9 mouse cellular contexts compared by ENCODE assay signal in the genomic region with DNA sequence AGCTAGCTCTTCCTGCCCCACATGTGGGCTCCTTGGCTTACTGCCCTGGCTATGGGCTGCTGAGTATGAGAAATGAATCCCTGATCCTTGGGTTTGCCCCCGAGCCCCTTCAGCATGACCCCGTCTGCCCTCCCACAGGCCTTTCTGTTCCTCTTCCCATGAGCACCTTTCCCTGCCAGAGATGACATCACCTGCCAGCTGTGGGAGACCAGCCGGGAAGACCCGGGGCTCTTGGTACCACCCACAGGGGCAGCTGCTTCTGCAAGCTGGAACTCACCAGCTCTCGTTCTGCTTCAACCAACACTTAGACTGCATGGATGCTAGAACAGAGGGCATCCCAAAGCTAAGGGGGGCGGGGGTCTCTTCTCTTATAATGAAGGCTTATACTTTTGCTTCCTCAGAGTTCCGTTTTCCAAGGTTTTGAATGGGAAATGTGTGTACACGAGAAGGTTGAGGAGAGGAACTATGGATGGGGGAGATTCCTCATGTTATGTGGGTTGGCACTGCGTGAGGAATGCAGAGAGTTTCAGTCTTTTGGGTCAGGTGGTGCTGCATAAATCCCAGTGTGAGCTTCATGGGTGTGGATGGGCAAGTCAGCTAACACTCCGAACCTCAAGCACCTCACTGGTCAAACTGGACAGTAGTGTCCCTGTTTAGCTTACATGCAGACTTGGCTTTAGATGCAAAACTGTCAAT.
DNase-seq lines count a peak whose midpoint lies in the region; ATAC-seq and TF ChIP-seq lines count a peak whose summit lies in the region.
"Had no signal": no experiment of that assay in that cellular context is flagged by ENCODE, and none has a peak within 500 bp of the region (broad histone marks: within the 10 kb centered on the region; RNA-seq: fewer than 3 reads in every experiment).

No protein-coding gene starts in this region.

- H3K9me3 ChIP-seq in kidney, embryonic 15.5 days (replicated peaks), result no peaks in the 10 kb centered on the region
- H3K9me3 ChIP-seq in limb, embryonic 14.5 days (ENCODE audit: control insufficient read depth, low read length), result no peaks in the 10 kb centered on the region
- H3K9me3 ChIP-seq: lung, embryonic 15.5 days had no signal

- no peak overlapping the region for H3K4me3 ChIP-seq in kidney, embryonic 15.5 days (replicated peaks)
- H3K4me3 ChIP-seq in limb, embryonic 14.5 days (replicated peaks; ENCODE audit: low read length), result no peak overlapping the region
- H3K4me3 ChIP-seq: lung, embryonic 15.5 days had no signal

- 0 out of 2 replicates have a peak overlapping the region, but pooled peaks have one; percentile 5 for H3K4me2 ChIP-seq in kidney, embryonic 15.5 days
- H3K4me2 ChIP-seq in limb, embryonic 14.5 days (replicated peaks; ENCODE audit: low read depth, low read length, severe bottlenecking), result no peak overlapping the region
- H3K4me2 ChIP-seq: lung, embryonic 15.5 days had no signal

- TF ChIP-seq POLR2A in limb, embryonic 14.5 days (IDR thresholded peaks at IDR 0.05; ENCODE audit: borderline replicate concordance, extremely low read depth, insufficient read depth, insufficient read length), result no peak

- H3K27me3 ChIP-seq in kidney, embryonic 15.5 days, result no peaks in the 10 kb centered on the region
- no peaks in the 10 kb centered on the region for H3K27me3 ChIP-seq in Patski
- no peaks in the 10 kb centered on the region for H3K27me3 ChIP-seq in limb, embryonic 14.5 days (ENCODE audit: control insufficient read depth, insufficient read depth, low read length)

- peak; percentile 15 for DNase-seq in cerebellum, adult 9-11 months
- no peak for DNase-seq in cerebellum, adult 8-10 months
- DNase-seq in kidney, adult 18-20 months, result no peak
- peak; percentile 99 for DNase-seq in Patski (ENCODE audit: low read depth, low spot score)
- no peak for DNase-seq in limb, embryonic 14.5 days (ENCODE audit: low spot score)
- DNase-seq in urinary bladder, postnatal 25 days (ENCODE audit: low spot score), result no peak
- no peak for DNase-seq in spleen, adult 18-20 months

- H3K4me1 ChIP-seq in kidney, embryonic 15.5 days, result peaks cover 19% of the 10 kb centered on the region
- peaks cover 5% of the 10 kb centered on the region; the same call in 1 of the 2 replicates for H3K4me1 ChIP-seq in limb, embryonic 14.5 days (ENCODE audit: control insufficient read depth, insufficient read depth, low read length)

- CTCF ChIA-PET in Patski (lab: Charles Lee), result interaction anchor here (0.6 to 6.4 kb wide), 57 partner anchors 9 to 560 kb away, joined by 3 to 86 read pairs (median 4); partner anchors contain the start of gene Pgrmc2

- H3K27ac ChIP-seq in kidney, embryonic 15.5 days, result no peak overlapping the region
- H3K27ac ChIP-seq in limb, embryonic 14.5 days (replicated peaks; ENCODE audit: low read depth, low read length), result no peak overlapping the region
- H3K27ac ChIP-seq: lung, embryonic 15.5 days had no signal

- WGBS in kidney, embryonic 15.5 days, result 51% methylated on average over 10 of the region's 10 CpGs
- 54% methylated on average over 10 of the region's 10 CpGs for WGBS in limb, embryonic 14.5 days

- H3K9ac ChIP-seq in kidney, embryonic 15.5 days, result no peak overlapping the region
- no peak overlapping the region for H3K9ac ChIP-seq in limb, embryonic 14.5 days (ENCODE audit: low read depth, low read length, severe bottlenecking)
- H3K9ac ChIP-seq: lung, embryonic 15.5 days had no signal

- ATAC-seq in kidney, embryonic 15.5 days (replicated peaks; ENCODE audit: low FRiP score), result peak; percentile 58
- peak; percentile 78 for ATAC-seq in Patski
- ATAC-seq in limb, embryonic 14.5 days (ENCODE audit: low FRiP score, low read depth), result peak; percentile 16; the same call in 1 of the 2 replicates

- no peaks in the 10 kb centered on the region for H3K36me3 ChIP-seq in kidney, embryonic 15.5 days
- H3K36me3 ChIP-seq in limb, embryonic 14.5 days (ENCODE audit: control insufficient read depth, insufficient read depth, low read length), result no peaks in the 10 kb centered on the region
- H3K36me3 ChIP-seq: lung, embryonic 15.5 days had no signal

- TF ChIP-seq CTCF in Patski (IDR thresholded peaks at IDR 0.05), result no peak

- in situ Hi-C loops in Patski (cut with MboI; ENCODE audit: low pct_unique_long_range_greater_than_20kb), result loop anchor here (5.0 kb wide), 4 partner anchors 44 to 424 kb away; no protein-coding TSS in a partner anchor

- POLR2A ChIA-PET in Patski (lab: Charles Lee), result interaction anchor here (0.6 to 2.7 kb wide), 6 partner anchors 11 to 391 kb away, joined by 3 to 11 read pairs (median 6); no protein-coding TSS in a partner anchor

Comparison
In these comparisons a context has a peak if more than half of its experiments do, and no peak if none do; other contexts are left out.
1. DNase-seq: peak in cerebellum, adult 9-11 months (single experiment) and Patski (single experiment); none in cerebellum, adult 8-10 months (single experiment), kidney, adult 18-20 months (single experiment), limb, embryonic 14.5 days (single experiment), urinary bladder, postnatal 25 days (single experiment) and spleen, adult 18-20 months (0 of 2).
2. ATAC-seq: peak in every context shown above with its lines; median percentile 78 in Patski; 58 in kidney, embryonic 15.5 days; 16 in limb, embryonic 14.5 days.